Mouse (Mus musculus) gastrocnemius, postnatal 36 days (tissue): ENCODE results near the gene Gpat3. TPM values are rescaled to one million over a fixed set of nuclear protein-coding genes. Genes with fewer than 3 reads are reported as not detected.

Experiments
- DNase-seq, 2 experiments: peaks; one replicate each; pipeline ENCODE4 v3.0.0; 2022
- intact Hi-C: fragments of 180-260 bp; cut with DNase I; formaldehyde crosslinking; loops from one replicate; pipeline ENCODE4 v1.15.1; 2025
- total RNA-seq, 2 experiments: library from RNA; stranded (reverse); gene quantifications; 2 replicates each; pipeline ENCODE4 v1.2.3; 2021

Gene Gpat3
- total RNA-seq, 2 experiments from 2014 or later, result 6.0 to 7.6 TPM

GRCm38 (mm10) chr5:100856552-100856951 is 11.0 kb downstream of the Gpat3 start:
- intact Hi-C loops, result no loop called here
- DNase-seq, result no peak

GRCm38 (mm10) chr5:100860417-100861053 is 15.0 kb downstream of the Gpat3 start:
- peak; percentile 26 to 40 for DNase-seq
- intact Hi-C loops, result no loop called here

- no peak for DNase-seq
- intact Hi-C loops, result no loop called here
Observed at GRCm38 (mm10) chr5:100861140-100861539, 15.6 kb downstream of the Gpat3 start.

GRCm38 (mm10) chr5:100861811-100862210 is 16.3 kb downstream of the Gpat3 start:
- intact Hi-C loops, result no loop called here
- no peak for DNase-seq

- intact Hi-C loops, result no loop called here
- no peak for DNase-seq
Observed at GRCm38 (mm10) chr5:100863091-100863490, 17.6 kb downstream of the Gpat3 start.

GRCm38 (mm10) chr5:100864438-100864837 is 18.9 kb downstream of the Gpat3 start:
- no peak for DNase-seq
- intact Hi-C loops, result no loop called here

GRCm38 (mm10) chr5:100866183-100866582 is 20.7 kb downstream of the Gpat3 start:
- intact Hi-C loops, result no loop called here

GRCm38 (mm10) chr5:100869197-100869895 is 23.8 kb downstream of the Gpat3 start:
- DNase-seq, result no peak
- intact Hi-C loops, result no loop called here

More at GRCm38 (mm10) chr5:100866183-100866582, 20.7 kb downstream of the Gpat3 start:
- DNase-seq, result no peak

GRCm38 (mm10) chr5:100871987-100872386 is 26.5 kb downstream of the Gpat3 start:
- intact Hi-C loops, result no loop called here
- no peak for DNase-seq

- intact Hi-C loops, result no loop called here
- DNase-seq, result no peak
Observed at GRCm38 (mm10) chr5:100874721-100875120, 29.2 kb downstream of the Gpat3 start.

- no peak for DNase-seq
- intact Hi-C loops, result no loop called here
Observed at GRCm38 (mm10) chr5:100875180-100875579, 29.7 kb downstream of the Gpat3 start.

GRCm38 (mm10) chr5:100877021-100877420 is 31.5 kb downstream of the Gpat3 start:
- intact Hi-C loops, result no loop called here

GRCm38 (mm10) chr5:100885216-100885615 is 39.7 kb downstream of the Gpat3 start:
- intact Hi-C loops, result no loop called here
- DNase-seq, result peak in 1 of 2 experiments; percentile 6

More at GRCm38 (mm10) chr5:100877021-100877420, 31.5 kb downstream of the Gpat3 start:
- no peak for DNase-seq

GRCm38 (mm10) chr5:100886331-100886988 is 40.9 kb downstream of the Gpat3 start:
- intact Hi-C loops, result no loop called here
- DNase-seq, result no peak

- intact Hi-C loops, result no loop called here
- no peak for DNase-seq
Observed at GRCm38 (mm10) chr5:100896199-100896598, 50.7 kb downstream of the Gpat3 start.

- intact Hi-C loops, result no loop called here
- DNase-seq, result no peak
Observed at GRCm38 (mm10) chr5:100899745-100900489, 54.4 kb downstream of the Gpat3 start.

- no peak for DNase-seq
- intact Hi-C loops, result no loop called here
Observed at GRCm38 (mm10) chr5:100901046-100901445, 55.5 kb downstream of the Gpat3 start.

- intact Hi-C loops, result no loop called here
- DNase-seq, result no peak
Observed at GRCm38 (mm10) chr5:100908478-100908877, 63.0 kb downstream of the Gpat3 start.

GRCm38 (mm10) chr5:100908901-100909300 is 63.4 kb downstream of the Gpat3 start:
- intact Hi-C loops, result no loop called here
- DNase-seq, result no peak

GRCm38 (mm10) chr5:100909691-100910090 is 64.2 kb downstream of the Gpat3 start:
- intact Hi-C loops, result no loop called here
- DNase-seq, result no peak
